Mouse (Mus musculus) megakaryocyte, embryonic 14.5 days (primary cell): ENCODE results near the gene Slc1a2. TPM values are rescaled to one million over a fixed set of nuclear protein-coding genes. Genes with fewer than 3 reads are reported as not detected.

Experiments
- H3K27me3 ChIP-seq: replicated peaks from 2 replicates; pipeline ENCODE3; 2012; ENCODE audit warnings: inconsistent platforms
- H3K36me3 ChIP-seq: replicated peaks from 2 replicates; pipeline ENCODE3; 2012; ENCODE audit warnings: low read length, inconsistent platforms, mixed read lengths
- H3K4me1 ChIP-seq: 2 replicates; pipeline ENCODE4 v1.6.1; 2012; ENCODE audit warnings: inconsistent platforms
- H3K4me3 ChIP-seq: replicated peaks from 2 replicates; pipeline ENCODE3; 2012; ENCODE audit warnings: moderate library complexity, mild to moderate bottlenecking, inconsistent platforms
- H3K9me3 ChIP-seq: 2 replicates; pipeline ENCODE4 v1.6.1; 2012; ENCODE audit warnings: inconsistent platforms
- FLI1 ChIP-seq: IDR thresholded peaks from 2 replicates; pipeline ENCODE4 v1.6.1; 2012; ENCODE audit warnings: low read length, inconsistent platforms, mixed read lengths
- GATA1 ChIP-seq: IDR thresholded peaks from 3 replicates; pipeline ENCODE4 v1.6.1; 2012; ENCODE audit warnings: mixed read lengths, low read length, inconsistent platforms, borderline replicate concordance
- polyA plus RNA-seq: library from polyadenylated mRNA; stranded (reverse); fragments of >175 nt; gene quantifications from 2 replicates; pipeline ENCODE4 v1.2.3, GENCODE M21; 2012; ENCODE audit warnings: low replicate concordance; ENCODE audit not compliant: insufficient read depth

Gene Slc1a2
- polyA plus RNA-seq, 1 experiment = not detected

- Histone ChIP-seq H3K4me1 (peaks cover 8% of the 10 kb centered on the region), H3K27me3 (peaks cover 6% of the 10 kb centered on the region), H3K36me3 (no peaks in the 10 kb centered on the region), H3K9me3 (no peaks in the 10 kb centered on the region), H3K4me3 (no peak overlapping the region)
- TF ChIP-seq FLI1 (no peak), GATA1 (no peak)
Observed at GRCm38 (mm10) chr2:102749926-102750325, 91.5 kb downstream of the Slc1a2 start.

GRCm38 (mm10) chr2:102751846-102752245 is 93.4 kb downstream of the Slc1a2 start:
- Histone ChIP-seq H3K36me3 (no peaks in the 10 kb centered on the region), H3K4me1 (no peaks in the 10 kb centered on the region; the same call in none of the 2 replicates), H3K27me3 (peaks cover 10% of the 10 kb centered on the region), H3K4me3 (no peak overlapping the region), H3K9me3 (no peaks in the 10 kb centered on the region)
- TF ChIP-seq FLI1 (no peak), GATA1 (no peak)

- TF ChIP-seq GATA1 (no peak), FLI1 (no peak)
- Histone ChIP-seq H3K27me3 (peaks cover 7% of the 10 kb centered on the region), H3K4me1 (peaks cover 37% of the 10 kb centered on the region), H3K9me3 (no peaks in the 10 kb centered on the region), H3K4me3 (no peak overlapping the region), H3K36me3 (no peaks in the 10 kb centered on the region)
Observed at GRCm38 (mm10) chr2:102757241-102757860, 98.9 kb downstream of the Slc1a2 start.

- H3K27me3 ChIP-seq = peaks cover 4% of the 10 kb centered on the region
- no peaks in the 10 kb centered on the region for H3K9me3 ChIP-seq
- peaks cover 43% of the 10 kb centered on the region for H3K4me1 ChIP-seq
- H3K4me3 ChIP-seq = no peak overlapping the region
- H3K36me3 ChIP-seq = no peaks in the 10 kb centered on the region
- no peak for TF ChIP-seq FLI1
- TF ChIP-seq GATA1 = no peak
Observed at GRCm38 (mm10) chr2:102759479-102759878, 101.0 kb downstream of the Slc1a2 start.

DNA sequence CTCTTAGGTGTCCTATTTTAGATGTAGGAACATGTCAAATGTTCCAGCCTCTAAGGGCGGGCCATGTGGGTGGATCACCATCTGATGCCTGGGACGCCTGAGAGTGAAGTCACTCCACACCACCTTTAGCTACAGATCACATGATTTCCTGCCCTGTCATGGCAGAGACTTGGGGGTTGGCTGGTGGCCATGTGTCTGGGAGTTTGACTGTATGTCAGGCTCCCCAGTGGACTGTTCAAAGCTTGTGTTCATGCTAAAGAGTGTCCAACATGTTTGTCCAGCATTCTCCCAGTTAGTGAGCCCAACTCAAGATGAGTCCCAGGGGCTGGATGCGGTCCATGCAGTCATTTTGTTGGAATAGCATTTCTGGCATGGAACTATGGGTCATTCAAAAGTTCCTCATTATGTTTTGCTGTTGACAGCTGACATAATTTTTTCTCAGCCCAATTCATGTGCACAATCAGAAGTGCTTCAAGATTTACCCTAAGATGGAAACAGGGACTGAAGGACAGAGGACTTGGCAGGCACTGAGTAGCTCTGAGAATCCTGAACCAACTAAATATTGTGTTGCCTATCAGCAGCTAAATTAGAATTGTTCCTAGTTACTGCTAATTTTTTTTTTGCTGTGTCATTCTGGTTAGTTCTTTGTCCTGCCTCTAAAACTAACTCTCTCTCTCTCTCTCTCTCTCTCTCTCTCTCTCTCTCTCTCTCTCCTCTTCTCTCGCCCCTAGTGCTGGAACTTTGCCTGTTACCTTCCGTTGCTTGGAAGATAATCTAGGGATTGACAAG is 102.0 kb downstream of the Slc1a2 start:
- Histone ChIP-seq H3K27me3 (peaks cover 2% of the 10 kb centered on the region), H3K4me1 (peaks cover 43% of the 10 kb centered on the region)
- TF ChIP-seq GATA1 (no peak), FLI1 (no peak)

DNA sequence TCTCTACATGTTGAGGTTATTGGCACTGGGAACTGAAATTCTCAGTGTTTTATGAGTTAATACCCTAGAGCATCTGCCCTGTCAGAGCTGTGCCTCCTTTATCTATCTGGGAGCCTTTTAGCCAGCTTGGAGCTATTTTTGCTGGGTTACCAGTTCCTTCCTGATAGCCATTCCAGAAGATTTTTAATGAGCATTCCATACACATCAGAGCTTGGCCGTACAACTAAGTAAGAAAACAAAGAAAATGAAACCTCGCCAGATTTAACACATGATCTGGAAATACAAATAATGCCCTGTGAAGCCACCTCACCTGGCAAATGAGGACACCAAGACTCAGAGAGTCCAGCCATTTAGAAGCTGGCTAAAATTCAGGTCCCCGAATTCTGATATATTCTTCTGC is 104.7 kb downstream of the Slc1a2 start:
- H3K4me3 ChIP-seq = no peak overlapping the region
- H3K27me3 ChIP-seq = peaks cover 9% of the 10 kb centered on the region
- H3K9me3 ChIP-seq = no peaks in the 10 kb centered on the region
- TF ChIP-seq FLI1 (no peak), GATA1 (no peak)
- H3K4me1 ChIP-seq = peaks cover 37% of the 10 kb centered on the region
- H3K36me3 ChIP-seq = no peaks in the 10 kb centered on the region

More for the DNA sequence above, 102.0 kb downstream of the Slc1a2 start:
- Histone ChIP-seq H3K36me3 (no peaks in the 10 kb centered on the region), H3K9me3 (no peaks in the 10 kb centered on the region), H3K4me3 (no peak overlapping the region)

- no peak for TF ChIP-seq FLI1
- TF ChIP-seq GATA1 = no peak
- H3K27me3 ChIP-seq = peaks cover 9% of the 10 kb centered on the region
- H3K36me3 ChIP-seq = no peaks in the 10 kb centered on the region
- H3K4me3 ChIP-seq = no peak overlapping the region
- H3K4me1 ChIP-seq = peaks cover 32% of the 10 kb centered on the region
- H3K9me3 ChIP-seq = no peaks in the 10 kb centered on the region
Observed at GRCm38 (mm10) chr2:102763991-102764390, 105.5 kb downstream of the Slc1a2 start.

GRCm38 (mm10) chr2:102764602-102765374 is 106.3 kb downstream of the Slc1a2 start:
- peaks cover 11% of the 10 kb centered on the region for H3K27me3 ChIP-seq
- H3K9me3 ChIP-seq = no peaks in the 10 kb centered on the region
- peaks cover 24% of the 10 kb centered on the region for H3K4me1 ChIP-seq
- no peak overlapping the region for H3K4me3 ChIP-seq
- no peak for TF ChIP-seq GATA1
- TF ChIP-seq FLI1 = no peak
- H3K36me3 ChIP-seq = no peaks in the 10 kb centered on the region

DNA sequence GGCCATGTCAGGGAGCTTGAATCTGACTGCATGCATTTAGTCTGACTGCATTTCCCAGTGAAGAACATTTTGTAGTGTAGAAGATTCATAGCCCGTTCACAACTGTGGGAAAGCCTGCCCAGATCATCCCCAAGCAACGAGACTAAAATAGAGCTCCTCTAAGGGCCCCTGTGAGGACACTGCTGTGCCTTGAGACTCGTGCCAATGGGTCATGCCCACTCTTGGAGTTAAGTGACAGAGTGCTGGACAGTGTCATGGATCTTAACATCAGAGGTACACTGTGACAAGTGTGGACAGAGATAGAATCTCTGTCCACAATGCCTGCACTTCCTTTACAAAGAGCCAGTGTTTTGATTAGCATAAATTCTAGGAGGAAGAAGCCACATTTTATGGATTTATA is 109.8 kb downstream of the Slc1a2 start:
- H3K4me1 ChIP-seq = no peaks in the 10 kb centered on the region
- H3K9me3 ChIP-seq = peaks cover 3% of the 10 kb centered on the region; the same call in 1 of the 2 replicates
- TF ChIP-seq FLI1 (no peak), GATA1 (no peak)
- H3K27me3 ChIP-seq = peaks cover 14% of the 10 kb centered on the region
- no peak overlapping the region for H3K4me3 ChIP-seq
- no peaks in the 10 kb centered on the region for H3K36me3 ChIP-seq
